Mouse (Mus musculus) neural tube, embryonic 11.5 days (tissue): ENCODE results near the gene Pip5k1c. TPM values are rescaled to one million over a fixed set of nuclear protein-coding genes. Genes with fewer than 3 reads are reported as not detected.
A peak's percentile ranks its signal among the peaks of the same experiment; 100 is the strongest.

ENCODE experiments used
- ATAC-seq: fragments of 200-750 bp; cut with Nextera tagmentation; 2 replicates; pipeline ENCODE4 v1.8.0; 2017; ENCODE audit warnings: moderate number of reproducible peaks, mild to moderate bottlenecking, moderate TSS enrichment, moderate library complexity; ENCODE audit not compliant: insufficient read depth, low FRiP score, low TSS enrichment
- DNase-seq: peaks from one replicate; pipeline ENCODE4 v3.0.0-alpha.2; 2015; ENCODE audit warnings: low spot score
- H3K27ac ChIP-seq: fragments of 300-500 bp; sonication (generic); 2 replicates; pipeline ENCODE4 v1.5.1; 2014; ENCODE audit warnings: low read depth, mild to moderate bottlenecking, low read length
- H3K27me3 ChIP-seq: fragments of 300-500 bp; sonication (generic); 2 replicates; pipeline ENCODE4 v1.6.1; 2014; ENCODE audit warnings: mild to moderate bottlenecking, low read length, mixed read lengths; ENCODE audit not compliant: control insufficient read depth, insufficient read depth
- H3K36me3 ChIP-seq: fragments of 300-500 bp; sonication (generic); 2 replicates; pipeline ENCODE4 v1.6.1; 2014; ENCODE audit warnings: mild to moderate bottlenecking, low read length, moderate library complexity, mixed read lengths; ENCODE audit not compliant: control insufficient read depth, insufficient read depth
- H3K4me1 ChIP-seq: fragments of 300-500 bp; sonication (generic); 2 replicates; pipeline ENCODE4 v1.6.1; 2014; ENCODE audit warnings: low read length, mixed read lengths; ENCODE audit not compliant: control insufficient read depth, insufficient read depth
- H3K4me2 ChIP-seq: fragments of 300-500 bp; sonication (generic); 2 replicates; pipeline ENCODE4 v1.6.1; 2014; ENCODE audit warnings: low read depth, mild to moderate bottlenecking, moderate library complexity
- H3K4me3 ChIP-seq: fragments of 300-500 bp; sonication (generic); 2 replicates; pipeline ENCODE4 v1.5.1; 2014; ENCODE audit warnings: low read depth, low read length
- H3K9ac ChIP-seq: fragments of 300-500 bp; sonication (generic); 2 replicates; pipeline ENCODE4 v1.6.1; 2014; ENCODE audit warnings: mild to moderate bottlenecking, low read length
- H3K9me3 ChIP-seq: fragments of 300-500 bp; sonication (generic); 2 replicates; pipeline ENCODE4 v1.6.1; 2016; ENCODE audit warnings: low read length; ENCODE audit not compliant: control insufficient read depth
- WGBS: fragments of 180-500 bp; shearing (Covaris S2); extraction: QIAGEN DNeasy Blood & Tissue Kit; methylation state at CpG from one replicate; pipeline ENCODE4 v1.1.7; 2014; 5-methylcytosine and 5-hydroxymethylcytosine counted together
- polyA plus RNA-seq: library from polyadenylated mRNA; unstranded; fragments of >200 nt; fragmentation: Nextera tagmentation; extraction: Ambion mirVana; gene quantifications from 2 replicates; pipeline ENCODE4 v1.2.1, GENCODE M21; 2014

The Pip5k1c gene
- polyA plus RNA-seq, 1 experiment from 2014 or later: 64.6 TPM

DNA sequence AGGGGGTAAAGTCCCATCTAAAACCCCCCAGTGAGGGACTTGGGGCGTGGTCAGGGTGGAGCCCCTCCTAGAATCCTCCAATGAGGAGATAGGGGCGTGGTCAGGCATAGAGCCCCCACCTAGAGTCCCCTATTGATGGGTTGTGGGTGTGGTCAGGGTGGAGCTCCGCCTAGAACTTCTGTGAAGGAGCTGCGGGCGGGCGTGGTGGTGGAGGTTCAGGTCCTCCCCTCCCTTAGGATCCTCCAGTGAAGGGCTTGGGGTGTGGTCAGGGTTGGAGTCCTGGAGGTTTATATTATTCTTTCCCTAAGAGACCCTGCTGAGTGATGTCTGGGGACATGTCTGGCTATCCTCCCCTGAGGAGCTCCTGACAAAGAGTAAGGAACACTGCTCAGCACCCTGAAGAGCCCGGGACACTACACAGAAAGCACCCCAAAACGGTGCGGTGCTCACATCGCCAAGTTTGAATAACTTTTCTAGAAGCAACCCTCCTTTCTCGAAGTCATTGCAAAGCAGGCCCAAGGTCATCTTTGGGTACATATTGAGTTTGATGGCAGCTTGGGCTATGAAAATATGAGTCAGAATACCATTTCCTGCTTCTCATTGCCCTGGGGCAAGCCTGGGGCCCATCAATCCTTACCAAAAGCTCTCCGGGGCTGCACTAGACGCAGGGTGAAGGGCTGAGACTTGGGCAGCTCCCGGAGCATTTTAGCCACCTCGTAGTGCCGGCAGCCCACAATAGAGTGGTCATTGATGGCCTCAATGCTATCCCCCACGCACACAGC lies 48.0 kb downstream of the Pip5k1c start:
- Histone ChIP-seq H3K27me3 (peaks cover 47% of the 10 kb centered on the region), H3K36me3 (no peaks in the 10 kb centered on the region), H3K4me2 (no peak overlapping the region), H3K27ac (no peak overlapping the region), H3K9me3 (no peaks in the 10 kb centered on the region), H3K4me1 (no peaks in the 10 kb centered on the region), H3K9ac (no peak overlapping the region), H3K4me3 (no peak overlapping the region)
- no peak for DNase-seq
- 41% methylated on average over 17 of the region's 17 CpGs for WGBS
- ATAC-seq: no peak

DNA sequence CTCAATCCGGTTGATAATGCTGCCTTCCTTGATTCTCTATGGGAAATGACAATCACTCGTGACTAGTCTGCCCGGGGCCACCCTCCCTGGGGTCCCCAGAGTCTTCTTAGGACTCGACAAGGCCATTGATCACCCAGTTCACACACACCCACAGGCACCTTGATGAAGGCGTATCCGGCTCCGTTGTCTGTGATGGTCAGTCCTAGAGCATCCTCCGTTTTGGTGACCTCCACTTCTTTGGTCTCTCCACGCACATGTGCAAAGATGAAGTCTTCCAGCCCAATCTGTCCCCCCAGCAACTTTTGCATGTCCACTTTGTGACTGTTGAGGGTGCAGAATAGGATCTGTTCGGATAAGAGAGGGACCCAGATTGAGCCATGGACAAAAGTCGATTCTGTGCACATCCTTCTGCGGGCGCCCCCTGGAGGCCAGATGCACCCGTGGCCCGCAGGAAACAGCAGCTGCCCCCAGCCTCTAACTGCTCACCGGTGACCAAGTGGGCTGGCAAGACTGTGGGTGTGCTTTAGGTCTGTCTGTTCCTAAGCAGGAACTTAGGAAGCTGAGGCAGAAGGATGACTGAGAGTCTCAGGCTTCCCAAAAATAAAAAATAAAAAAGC lies 48.7 kb downstream of the Pip5k1c start:
- H3K9ac ChIP-seq: no peak overlapping the region
- H3K4me3 ChIP-seq: no peak overlapping the region
- no peaks in the 10 kb centered on the region for H3K36me3 ChIP-seq
- no peak overlapping the region for H3K4me2 ChIP-seq
- ATAC-seq: no peak
- peaks cover 50% of the 10 kb centered on the region for H3K27me3 ChIP-seq
- WGBS: 34% methylated on average over 16 of the region's 16 CpGs
- H3K4me1 ChIP-seq: no peaks in the 10 kb centered on the region; the same call in 1 of the 2 replicates
- DNase-seq: peak; percentile 78
- no peaks in the 10 kb centered on the region for H3K9me3 ChIP-seq
- no peak overlapping the region for H3K27ac ChIP-seq

DNA sequence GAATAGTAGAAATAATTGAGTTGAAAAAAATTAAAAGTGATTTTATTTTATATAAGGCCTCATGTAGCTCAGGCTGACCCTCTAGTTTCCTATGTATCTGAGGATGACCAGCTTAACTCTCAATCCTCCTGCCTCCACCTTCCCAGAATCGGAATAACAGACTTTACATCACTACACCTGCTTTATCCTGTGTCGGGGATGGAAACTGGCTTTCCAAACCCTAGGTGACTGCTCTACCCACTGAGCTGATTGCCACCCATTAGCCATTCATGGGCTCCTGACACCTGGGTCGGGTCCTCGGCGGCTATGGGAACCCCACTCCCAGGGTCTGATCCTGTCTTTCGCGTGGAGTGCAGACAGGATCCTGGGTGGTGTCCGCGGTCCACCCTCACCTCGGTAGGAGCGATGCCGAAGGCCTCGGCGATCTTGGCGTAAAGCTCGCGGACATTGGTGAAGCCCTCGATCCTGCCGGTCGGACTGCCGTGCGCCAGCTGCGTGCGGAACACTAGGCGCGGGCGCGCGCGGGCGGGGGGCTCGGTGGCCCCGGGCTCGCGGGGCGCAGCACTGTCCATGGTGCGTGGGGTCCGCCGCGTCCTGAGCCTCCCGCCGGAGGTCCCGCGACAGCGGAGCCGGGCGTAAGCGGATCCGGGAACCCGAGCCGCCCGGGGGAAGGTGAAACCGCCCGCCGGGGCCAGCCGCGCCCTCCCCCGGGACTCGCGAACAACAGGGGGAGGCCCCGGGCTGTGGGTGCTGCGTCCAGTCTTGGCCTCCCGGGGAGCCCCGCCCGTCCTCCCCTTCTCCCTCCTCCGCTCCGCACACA lies 50.1 kb downstream of the Pip5k1c start, which contains the start of gene Gipc3:
Gipc3 (minus strand) TSS at position 581 of the 820 bp plus-strand sequence.
- peak within 1 kb of the TSS; percentile 34 for H3K4me3 ChIP-seq
- peaks cover 3% of the 10 kb centered on the region; the same call in 1 of the 2 replicates for H3K4me1 ChIP-seq
- no peaks in the 10 kb centered on the region; the same call in 1 of the 2 replicates for H3K36me3 ChIP-seq
- H3K4me2 ChIP-seq: peak within 1 kb of the TSS; percentile 64
- ATAC-seq: no peak
- DNase-seq: no peak
- WGBS: 4% methylated on average over 59 of the region's 67 CpGs
- H3K27me3 ChIP-seq: peaks cover 49% of the 10 kb centered on the region
- H3K9ac ChIP-seq: peak within 1 kb of the TSS; percentile 39
- H3K9me3 ChIP-seq: no peaks in the 10 kb centered on the region
- no peak within 1 kb of the TSS for H3K27ac ChIP-seq

DNA sequence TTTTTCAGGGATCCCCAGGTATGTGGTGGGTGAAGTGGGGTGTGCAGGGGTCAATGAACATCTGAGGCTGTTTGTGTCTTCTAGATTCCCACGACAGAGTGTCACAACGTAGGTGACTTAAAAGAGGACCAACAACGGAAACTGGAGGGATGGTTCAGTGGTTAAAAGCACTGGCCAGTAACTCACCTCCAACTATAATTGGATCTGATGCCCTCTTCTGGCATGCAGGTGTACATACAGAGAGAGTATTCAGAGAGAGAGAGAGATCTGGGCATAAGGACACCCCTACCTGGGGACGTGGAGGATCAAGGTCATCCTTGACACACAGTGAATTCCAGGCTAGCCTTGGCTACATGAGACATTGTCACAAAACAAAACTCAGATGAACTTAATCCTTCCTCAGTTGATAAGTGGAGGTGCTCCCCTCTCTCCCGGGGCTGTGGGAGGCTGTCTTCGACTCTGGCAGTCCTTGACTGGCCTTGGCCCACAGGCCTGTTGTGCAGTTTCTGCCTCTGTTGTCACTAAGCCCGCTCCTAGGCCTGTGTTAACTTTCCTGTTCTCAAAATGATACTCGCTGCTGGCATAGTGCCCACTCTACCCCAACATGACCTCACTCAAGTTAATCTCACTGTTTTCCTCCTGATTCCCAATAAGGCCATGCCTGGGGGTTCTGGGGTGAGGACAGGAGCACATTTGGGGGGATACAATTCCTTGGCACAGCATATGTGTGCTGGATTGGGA lies 51.8 kb downstream of the Pip5k1c start:
- Histone ChIP-seq H3K27ac (no peak overlapping the region), H3K27me3 (peaks cover 42% of the 10 kb centered on the region)
- no peak for ATAC-seq

GRCm38 (mm10) chr10:81345162-81345534 lies 52.4 kb downstream of the Pip5k1c start:
- H3K4me1 ChIP-seq: peaks cover 14% of the 10 kb centered on the region
- H3K9me3 ChIP-seq: no peaks in the 10 kb centered on the region
- 80% methylated on average over 4 of the region's 4 CpGs for WGBS
- no peak overlapping the region for H3K4me2 ChIP-seq
- H3K4me3 ChIP-seq: no peak overlapping the region
- ATAC-seq: no peak
- peaks cover 42% of the 10 kb centered on the region for H3K27me3 ChIP-seq
- H3K9ac ChIP-seq: no peak overlapping the region
- no peak overlapping the region for H3K27ac ChIP-seq
- no peak for DNase-seq
- no peaks in the 10 kb centered on the region; the same call in none of the 2 replicates for H3K36me3 ChIP-seq

More for the DNA sequence above, 51.8 kb downstream of the Pip5k1c start:
- no peak for DNase-seq
- peaks cover 11% of the 10 kb centered on the region for H3K4me1 ChIP-seq
- H3K4me2 ChIP-seq: no peak overlapping the region
- WGBS: 59% methylated on average over 8 of the region's 8 CpGs
- H3K9ac ChIP-seq: no peak overlapping the region
- H3K36me3 ChIP-seq: no peaks in the 10 kb centered on the region; the same call in none of the 2 replicates
- H3K9me3 ChIP-seq: no peaks in the 10 kb centered on the region
- H3K4me3 ChIP-seq: no peak overlapping the region

DNA sequence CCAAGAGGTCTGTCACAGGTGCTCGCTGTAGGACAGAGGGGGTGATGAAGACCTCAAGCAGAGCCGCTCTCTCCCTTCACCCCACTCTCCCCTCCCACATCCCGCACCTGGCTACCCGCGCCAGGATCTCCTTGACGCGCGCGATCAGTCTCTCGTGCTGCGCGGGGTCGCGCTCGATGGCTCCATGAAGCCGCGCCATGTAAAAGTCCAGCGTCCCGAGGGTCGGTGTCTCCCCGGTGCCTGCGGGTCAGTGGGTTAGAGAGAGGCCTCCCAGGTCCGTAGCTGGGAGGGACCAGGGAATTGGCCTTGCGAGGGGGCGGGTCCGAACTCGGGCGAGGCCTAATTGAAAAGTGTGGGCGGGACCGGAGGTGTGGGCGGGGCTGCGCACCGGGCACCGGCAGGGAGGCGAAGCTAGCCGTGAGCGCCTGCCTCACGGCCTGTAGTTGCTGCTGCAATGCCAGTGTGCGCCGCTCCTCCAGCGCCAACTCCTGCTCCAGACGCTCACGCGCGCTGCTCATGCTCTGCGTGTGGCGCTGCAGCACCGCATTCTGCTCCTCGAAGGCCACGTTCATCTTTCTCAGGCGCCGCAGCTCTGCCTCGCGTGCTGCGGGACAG lies 53.8 kb downstream of the Pip5k1c start:
- 0 out of 2 replicates have a peak overlapping the region, but pooled peaks have one; percentile 10 for H3K4me3 ChIP-seq
- peaks cover 16% of the 10 kb centered on the region for H3K4me1 ChIP-seq
- peaks cover 37% of the 10 kb centered on the region for H3K27me3 ChIP-seq
- no peak overlapping the region for H3K9ac ChIP-seq
- peak overlapping the region; percentile 39 for H3K4me2 ChIP-seq
- no peak overlapping the region for H3K27ac ChIP-seq
- 6% methylated on average over 55 of the region's 55 CpGs for WGBS
- no peaks in the 10 kb centered on the region; the same call in none of the 2 replicates for H3K36me3 ChIP-seq
- DNase-seq (peak; percentile 73), ATAC-seq (no peak)
- no peaks in the 10 kb centered on the region for H3K9me3 ChIP-seq

DNA sequence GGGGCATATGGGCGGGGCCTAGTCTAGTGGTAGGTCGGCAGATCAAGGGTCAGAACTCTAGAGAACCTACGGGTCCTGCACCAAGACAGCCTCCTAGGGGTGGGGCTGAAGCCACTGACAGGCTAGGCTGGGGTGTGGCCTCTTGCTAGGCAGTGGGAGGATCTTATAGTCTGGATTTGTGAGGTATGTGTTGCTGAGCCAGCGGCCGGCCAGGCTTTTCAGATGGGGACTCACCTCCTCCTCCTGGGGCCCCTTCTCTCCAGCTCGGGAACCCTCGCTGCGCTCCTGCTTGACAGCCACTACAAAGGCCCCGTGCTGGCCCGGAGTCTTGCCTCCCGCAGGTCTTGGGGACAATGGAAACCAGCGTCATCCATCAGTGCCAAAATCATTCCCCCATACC lies 56.4 kb downstream of the Pip5k1c start:
- no peak overlapping the region for H3K27ac ChIP-seq
- H3K9ac ChIP-seq: peak overlapping the region; percentile 87
- ATAC-seq (no peak), DNase-seq (no peak)
- peak overlapping the region; percentile 94 for H3K4me3 ChIP-seq
- no peaks in the 10 kb centered on the region; the same call in none of the 2 replicates for H3K36me3 ChIP-seq
- H3K9me3 ChIP-seq: no peaks in the 10 kb centered on the region
- WGBS: 5% methylated on average over 12 of the region's 12 CpGs
- H3K4me2 ChIP-seq: peak overlapping the region; percentile 74
- H3K27me3 ChIP-seq: peaks cover 13% of the 10 kb centered on the region
- peaks cover 16% of the 10 kb centered on the region for H3K4me1 ChIP-seq
